Mouse (Mus musculus) lung, adult 2 months (tissue): ENCODE data around the gene Nat8f6.
"Not testable (repeated sequence)": the region's sequence is repeated elsewhere in the genome, so short reads cannot be mapped to it uniquely, and the experiment has no call there.

Experiments used
- CTCF ChIP-seq: fragments of 200-500 bp; IDR thresholded peaks from 2 replicates; pipeline ENCODE4 v1.5.1; 2011; ENCODE audit warnings: mild to moderate bottlenecking, low read length, control low read depth; ENCODE audit not compliant: insufficient read depth
- POLR2A ChIP-seq: fragments of 200-500 bp; IDR thresholded peaks from 2 replicates; pipeline ENCODE4 v1.6.1; 2011; ENCODE audit warnings: low read depth, mild to moderate bottlenecking, control low read depth, low read length, borderline replicate concordance; ENCODE audit errors: extremely low read depth

DNA sequence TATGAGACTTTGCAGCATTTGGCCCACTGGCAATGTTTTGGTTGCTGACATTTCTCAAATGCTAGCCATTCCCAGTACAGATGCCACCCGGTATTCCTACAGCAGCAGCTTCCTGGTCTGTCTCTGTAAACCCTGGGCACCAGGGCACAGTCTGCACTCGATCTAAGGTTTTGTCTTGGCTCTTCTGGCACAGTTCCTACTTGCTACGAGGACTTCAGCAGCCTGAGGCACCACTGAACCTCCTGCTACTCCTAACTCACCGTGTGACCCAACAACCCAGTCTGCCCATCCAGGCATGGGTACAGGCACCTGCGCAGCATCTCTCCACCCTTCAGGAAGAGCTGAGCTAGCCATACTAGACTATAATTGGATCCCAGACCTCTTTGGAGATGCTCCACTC lies 15.3 kb upstream of the Nat8f6 start:
- TF ChIP-seq CTCF, POLR2A: not testable (repeated sequence)
